Mouse (Mus musculus): ENCODE measurements around the gene Tuba3b. TPM values are rescaled to one million over a fixed set of nuclear protein-coding genes. Genes with fewer than 3 reads are reported as not detected.

Gene Tuba3b
- polyA plus RNA-seq (2017; shearing (Covaris generic)), result not detected

DNA sequence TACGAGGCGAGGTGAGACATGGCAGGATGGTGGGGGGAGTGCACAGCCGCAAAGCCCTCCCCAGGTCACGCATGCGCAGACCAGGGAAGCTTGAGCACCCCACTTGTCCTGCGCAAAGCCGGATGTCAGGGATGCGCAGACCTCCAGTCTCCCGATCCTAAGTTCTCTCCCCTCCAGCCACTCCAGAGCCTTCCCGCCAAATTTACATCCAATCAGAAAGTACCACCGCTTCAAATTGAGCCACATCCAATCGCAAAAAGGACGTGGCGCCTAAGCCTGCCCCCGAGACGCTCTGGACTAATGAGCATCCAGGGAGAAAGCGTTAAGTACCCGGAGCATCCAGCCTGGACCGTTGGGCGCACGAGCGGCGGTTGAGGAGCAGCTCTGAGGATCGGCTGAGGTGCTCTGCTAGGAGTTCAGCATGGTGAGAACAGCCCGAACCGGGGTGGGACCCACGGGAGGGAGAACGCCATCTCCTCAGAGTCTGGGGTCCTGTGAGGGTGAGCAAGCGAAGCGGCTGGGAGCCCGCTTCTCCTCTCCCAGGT, at the start of gene Tuba3b:
TSS of gene Tuba3b (plus strand) at position 92 of the 545 bp plus-strand sequence.

DNA sequence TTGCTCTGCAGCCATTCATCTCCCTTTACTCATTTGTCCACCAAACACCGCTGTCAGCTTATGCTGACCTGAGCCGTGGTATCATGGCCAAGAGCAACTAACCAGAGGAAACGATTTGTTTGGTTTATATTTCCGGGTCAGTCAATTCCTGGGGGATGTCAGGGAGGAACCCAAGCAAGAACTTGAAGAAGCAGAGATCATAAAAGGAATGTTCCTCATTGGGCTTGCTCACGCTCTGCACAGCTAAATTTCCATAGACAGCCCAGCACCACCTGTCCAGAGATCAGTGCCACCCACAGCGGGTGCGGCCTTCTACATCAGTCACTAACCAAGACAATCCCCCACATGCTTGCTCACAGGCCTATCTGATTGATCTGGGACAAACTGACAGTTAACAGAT, 1.3 kb upstream of the Tuba3b start, which contains the start of gene Lmntd1:
TSS of gene Lmntd1 (minus strand) at position 101 of the 400 bp plus-strand sequence.

Other genes starting within 250 kb of the Tuba3b start
- gene Lmntd1, start 1.4 kb upstream of the Tuba3b start, polyA plus RNA-seq (2017; shearing (Covaris generic)), result 0.16 TPM
- 0.46 TPM for gene Rassf8, start 131.0 kb downstream of the Tuba3b start, polyA plus RNA-seq (2017; shearing (Covaris generic))
- gene Bhlhe41, start 249.8 kb downstream of the Tuba3b start, polyA plus RNA-seq (2017; shearing (Covaris generic)), result 0.12 TPM